Mouse (Mus musculus): Measurements from ENCODE around the gene Zmat5. TPM values are rescaled to one million over a fixed set of nuclear protein-coding genes. Genes with fewer than 3 reads are reported as not detected.

Gene Zmat5
- polyA plus RNA-seq, 1 experiment from 2014 or later = 81.5 TPM

- Histone ChIP-seq H3K9me3 (no peaks in the 10 kb centered on the region), H3K27ac (replicated peaks) (no peak overlapping the region; the same call in 1 of the 2 replicates), H3K9ac (replicated peaks) (no peak overlapping the region), H3K4me3 (no peak overlapping the region), H3K36me3 (peaks cover 74% of the 10 kb centered on the region), H3K4me1 (no peaks in the 10 kb centered on the region), H3K4me2 (replicated peaks) (no peak overlapping the region), H3K27me3 (no peaks in the 10 kb centered on the region)
- 85% methylated on average over 13 of the region's 13 CpGs for WGBS
- no peak for ATAC-seq (ENCODE audit: low FRiP score, low read depth)
These were observed 25.6 kb upstream of the Zmat5 start for GRCm38 (mm10) chr11:4678700-4679440.

- Histone ChIP-seq H3K27ac (replicated peaks) (no peak overlapping the region; the same call in 1 of the 2 replicates), H3K27me3 (no peaks in the 10 kb centered on the region), H3K9ac (replicated peaks) (no peak overlapping the region), H3K4me1 (no peaks in the 10 kb centered on the region), H3K4me2 (replicated peaks) (no peak overlapping the region), H3K4me3 (no peak overlapping the region), H3K36me3 (peaks cover 75% of the 10 kb centered on the region), H3K9me3 (no peaks in the 10 kb centered on the region)
- no peak for ATAC-seq (ENCODE audit: low FRiP score, low read depth)
- WGBS = 91% methylated on average over 12 of the region's 12 CpGs
These were observed 25.0 kb upstream of the Zmat5 start for GRCm38 (mm10) chr11:4679441-4679832.

GRCm38 (mm10) chr11:4680126-4680525 is 24.4 kb upstream of the Zmat5 start:
- peaks cover 70% of the 10 kb centered on the region for H3K36me3 ChIP-seq
- peak overlapping the region; percentile 22 for H3K27ac ChIP-seq (replicated peaks)
- H3K9ac ChIP-seq (replicated peaks) = no peak overlapping the region
- H3K4me2 ChIP-seq (replicated peaks) = no peak overlapping the region
- peak; percentile 27; the same call in 1 of the 2 replicates for ATAC-seq (ENCODE audit: low FRiP score, low read depth)
- WGBS = 50% methylated on average over 3 of the region's 3 CpGs
- no peaks in the 10 kb centered on the region for H3K4me1 ChIP-seq
- no peak overlapping the region for H3K4me3 ChIP-seq
- no peaks in the 10 kb centered on the region for H3K9me3 ChIP-seq
- no peaks in the 10 kb centered on the region for H3K27me3 ChIP-seq

- no peak overlapping the region for H3K4me3 ChIP-seq
- H3K9me3 ChIP-seq = no peaks in the 10 kb centered on the region
- H3K4me2 ChIP-seq (replicated peaks) = no peak overlapping the region
- H3K4me1 ChIP-seq = no peaks in the 10 kb centered on the region
- 90% methylated on average over 6 of the region's 6 CpGs for WGBS
- no peak overlapping the region for H3K9ac ChIP-seq (replicated peaks)
- no peak for ATAC-seq (ENCODE audit: low FRiP score, low read depth)
- H3K36me3 ChIP-seq = peaks cover 48% of the 10 kb centered on the region
- H3K27me3 ChIP-seq = no peaks in the 10 kb centered on the region
- H3K27ac ChIP-seq (replicated peaks) = no peak overlapping the region
These were observed 21.0 kb upstream of the Zmat5 start for GRCm38 (mm10) chr11:4683516-4683915.

- H3K36me3 ChIP-seq = peaks cover 46% of the 10 kb centered on the region
- H3K4me2 ChIP-seq (replicated peaks) = no peak overlapping the region
- no peak overlapping the region for H3K9ac ChIP-seq (replicated peaks)
- no peaks in the 10 kb centered on the region for H3K4me1 ChIP-seq
- 80% methylated on average over 6 of the region's 6 CpGs for WGBS
- no peak overlapping the region for H3K27ac ChIP-seq (replicated peaks)
- H3K9me3 ChIP-seq = no peaks in the 10 kb centered on the region
- H3K27me3 ChIP-seq = no peaks in the 10 kb centered on the region
- no peak overlapping the region for H3K4me3 ChIP-seq
- ATAC-seq (ENCODE audit: low FRiP score, low read depth) = no peak
These were observed 20.3 kb upstream of the Zmat5 start for GRCm38 (mm10) chr11:4684186-4684585.

DNA sequence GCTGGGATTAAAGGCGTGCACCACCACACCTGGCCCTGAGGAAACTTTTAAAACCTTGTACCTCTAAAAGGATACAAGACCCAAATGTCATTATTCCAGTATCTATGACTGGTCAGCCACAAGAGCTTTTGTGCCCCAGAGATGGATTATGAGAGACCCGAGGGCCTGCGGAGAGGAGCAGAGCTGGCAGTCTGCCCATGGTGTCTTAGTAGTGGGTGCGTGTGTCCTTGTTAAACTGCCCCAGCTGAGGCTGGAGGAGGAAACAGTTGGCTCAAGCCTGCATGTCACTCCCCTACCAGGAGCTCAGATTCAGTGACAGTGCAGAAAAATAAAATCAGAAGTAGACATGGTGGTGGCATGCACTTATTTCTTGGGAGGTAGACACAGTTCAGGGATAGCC is 19.4 kb upstream of the Zmat5 start:
- 93% methylated on average over 4 of the region's 4 CpGs for WGBS
- H3K9ac ChIP-seq (replicated peaks) = no peak overlapping the region
- H3K9me3 ChIP-seq = no peaks in the 10 kb centered on the region
- H3K4me2 ChIP-seq (replicated peaks) = no peak overlapping the region
- H3K4me3 ChIP-seq = no peak overlapping the region
- no peak overlapping the region for H3K27ac ChIP-seq (replicated peaks)
- H3K36me3 ChIP-seq = peaks cover 39% of the 10 kb centered on the region
- no peaks in the 10 kb centered on the region for H3K4me1 ChIP-seq
- no peak for ATAC-seq (ENCODE audit: low FRiP score, low read depth)
- no peaks in the 10 kb centered on the region for H3K27me3 ChIP-seq

GRCm38 (mm10) chr11:4685510-4685909 is 19.0 kb upstream of the Zmat5 start:
- no peaks in the 10 kb centered on the region for H3K9me3 ChIP-seq

GRCm38 (mm10) chr11:4687027-4687426 is 17.5 kb upstream of the Zmat5 start:
- Histone ChIP-seq H3K36me3 (peaks cover 24% of the 10 kb centered on the region), H3K4me1 (no peaks in the 10 kb centered on the region), H3K9me3 (no peaks in the 10 kb centered on the region), H3K27ac (replicated peaks) (no peak overlapping the region), H3K4me2 (replicated peaks) (no peak overlapping the region), H3K9ac (replicated peaks) (no peak overlapping the region), H3K27me3 (no peaks in the 10 kb centered on the region), H3K4me3 (no peak overlapping the region)
- WGBS = 76% methylated on average over 3 of the region's 3 CpGs
- ATAC-seq (ENCODE audit: low FRiP score, low read depth) = no peak

More at GRCm38 (mm10) chr11:4685510-4685909, 19.0 kb upstream of the Zmat5 start:
- WGBS = 83% methylated on average over 5 of the region's 5 CpGs
- Histone ChIP-seq H3K4me2 (replicated peaks) (no peak overlapping the region), H3K36me3 (peaks cover 36% of the 10 kb centered on the region), H3K9ac (replicated peaks) (no peak overlapping the region), H3K27ac (replicated peaks) (no peak overlapping the region), H3K4me1 (no peaks in the 10 kb centered on the region), H3K27me3 (no peaks in the 10 kb centered on the region), H3K4me3 (no peak overlapping the region)
- no peak for ATAC-seq (ENCODE audit: low FRiP score, low read depth)

- WGBS = 74% methylated on average over 3 of the region's 3 CpGs
- Histone ChIP-seq H3K4me2 (replicated peaks) (no peak overlapping the region), H3K27me3 (no peaks in the 10 kb centered on the region), H3K36me3 (peaks cover 15% of the 10 kb centered on the region), H3K4me3 (no peak overlapping the region), H3K9me3 (no peaks in the 10 kb centered on the region), H3K27ac (replicated peaks) (no peak overlapping the region), H3K4me1 (no peaks in the 10 kb centered on the region), H3K9ac (replicated peaks) (no peak overlapping the region)
- ATAC-seq (ENCODE audit: low FRiP score, low read depth) = no peak
These were observed 16.6 kb upstream of the Zmat5 start for GRCm38 (mm10) chr11:4687874-4688273.

DNA sequence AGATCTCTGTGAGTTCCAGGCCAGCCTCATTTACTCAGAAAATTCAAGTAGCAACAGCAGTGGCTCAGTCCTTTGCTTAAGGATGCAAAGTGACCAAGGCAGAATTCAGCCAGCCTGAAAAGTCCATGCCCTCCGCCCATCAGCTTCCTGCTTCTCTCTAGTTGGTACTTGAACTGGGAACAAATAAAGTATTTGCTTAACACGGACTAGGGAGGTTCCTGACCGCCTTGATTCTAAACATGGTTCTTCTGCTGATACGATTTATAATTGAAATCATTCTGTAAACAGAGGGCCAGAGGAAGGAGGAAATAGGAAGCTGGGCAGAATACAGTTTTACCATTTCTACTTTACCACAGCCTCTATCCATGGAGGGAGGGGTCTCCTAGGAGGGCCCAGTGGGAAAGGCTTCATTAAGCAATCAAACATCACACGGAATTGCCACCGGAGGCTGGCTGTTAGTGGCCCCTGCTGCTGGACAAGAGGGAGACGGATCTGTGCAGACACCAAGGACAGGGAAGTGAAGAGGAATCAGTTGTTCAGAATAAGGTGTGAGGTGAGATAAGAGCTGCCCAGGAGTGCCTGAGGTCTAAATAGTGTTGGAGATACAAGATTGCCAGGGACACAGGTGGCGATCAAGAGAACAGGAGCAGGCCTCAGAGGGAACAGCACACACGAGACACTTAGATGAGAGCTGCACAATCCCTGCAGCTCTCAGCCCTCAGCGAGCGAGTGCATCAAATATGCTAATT is 15.7 kb upstream of the Zmat5 start:
- 65% methylated on average over 11 of the region's 11 CpGs for WGBS
- Histone ChIP-seq H3K9ac (replicated peaks) (no peak overlapping the region), H3K27me3 (no peaks in the 10 kb centered on the region), H3K9me3 (no peaks in the 10 kb centered on the region), H3K4me2 (replicated peaks) (no peak overlapping the region), H3K27ac (replicated peaks) (no peak overlapping the region), H3K4me1 (no peaks in the 10 kb centered on the region), H3K36me3 (peaks cover 6% of the 10 kb centered on the region; the same call in 1 of the 2 replicates), H3K4me3 (no peak overlapping the region)
- ATAC-seq (ENCODE audit: low FRiP score, low read depth) = no peak

DNA sequence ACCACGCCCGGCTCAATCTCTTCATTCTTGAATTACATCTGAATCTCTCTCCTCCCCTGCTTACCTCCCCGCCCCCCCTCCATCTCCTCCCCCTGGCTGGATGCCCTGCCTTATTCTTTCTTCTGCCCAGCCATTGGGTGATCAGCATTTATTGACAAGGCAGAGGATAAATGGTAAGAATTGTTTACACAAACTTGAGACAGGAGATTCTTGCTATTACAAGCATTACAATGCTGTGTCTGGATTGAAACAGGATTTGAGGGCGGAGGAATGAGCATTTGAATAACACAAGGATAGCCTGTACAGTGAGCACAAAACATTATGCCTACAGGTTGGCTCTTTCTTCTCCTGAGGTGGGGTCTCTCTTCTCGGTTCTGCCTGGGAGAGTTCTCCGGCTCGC is 14.1 kb upstream of the Zmat5 start:
- no peak overlapping the region for H3K4me3 ChIP-seq
- no peak overlapping the region for H3K9ac ChIP-seq (replicated peaks)
- no peaks in the 10 kb centered on the region for H3K36me3 ChIP-seq
- no peaks in the 10 kb centered on the region for H3K4me1 ChIP-seq
- H3K27ac ChIP-seq (replicated peaks) = no peak overlapping the region
- no peaks in the 10 kb centered on the region for H3K27me3 ChIP-seq
- WGBS = 83% methylated on average over 7 of the region's 7 CpGs
- no peak for ATAC-seq (ENCODE audit: low FRiP score, low read depth)
- no peak overlapping the region for H3K4me2 ChIP-seq (replicated peaks)
- no peaks in the 10 kb centered on the region for H3K9me3 ChIP-seq

DNA sequence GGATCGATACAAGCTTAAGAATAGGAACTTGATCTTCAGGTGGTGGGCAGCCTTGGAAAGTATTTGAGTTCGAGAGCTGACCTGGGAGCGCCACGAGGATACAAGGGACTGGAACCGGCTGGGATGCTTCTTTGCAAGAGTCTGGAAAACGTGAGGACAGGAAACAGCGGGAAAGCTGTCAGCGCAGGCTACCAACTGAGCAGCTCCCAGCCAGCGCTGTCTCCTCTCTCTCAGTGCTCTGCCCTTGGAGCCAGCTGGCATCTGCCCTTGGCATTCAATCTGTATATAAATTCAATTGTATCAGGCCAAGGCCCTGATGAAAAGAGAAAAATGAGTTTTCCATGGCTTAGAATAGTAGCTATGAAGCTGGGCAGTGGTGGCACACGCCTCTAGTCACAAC is 13.3 kb upstream of the Zmat5 start:
- H3K4me2 ChIP-seq (replicated peaks) = no peak overlapping the region
- H3K36me3 ChIP-seq = no peaks in the 10 kb centered on the region
- no peak for ATAC-seq (ENCODE audit: low FRiP score, low read depth)
- no peaks in the 10 kb centered on the region for H3K27me3 ChIP-seq
- no peak overlapping the region for H3K9ac ChIP-seq (replicated peaks)
- H3K4me3 ChIP-seq = no peak overlapping the region
- H3K27ac ChIP-seq (replicated peaks) = no peak overlapping the region
- H3K9me3 ChIP-seq = no peaks in the 10 kb centered on the region
- H3K4me1 ChIP-seq = no peaks in the 10 kb centered on the region
- 75% methylated on average over 10 of the region's 10 CpGs for WGBS
